Mouse (Mus musculus): ENCODE results near the gene Prpf39. TPM values are rescaled to one million over a fixed set of nuclear protein-coding genes. Genes with fewer than 3 reads are reported as not detected.

Gene Prpf39
- polyA plus RNA-seq (2015; fragmentation: Nextera tagmentation; extraction: Ambion mirVana): 52.3 and 55.4 TPM in 2 replicates

DNA sequence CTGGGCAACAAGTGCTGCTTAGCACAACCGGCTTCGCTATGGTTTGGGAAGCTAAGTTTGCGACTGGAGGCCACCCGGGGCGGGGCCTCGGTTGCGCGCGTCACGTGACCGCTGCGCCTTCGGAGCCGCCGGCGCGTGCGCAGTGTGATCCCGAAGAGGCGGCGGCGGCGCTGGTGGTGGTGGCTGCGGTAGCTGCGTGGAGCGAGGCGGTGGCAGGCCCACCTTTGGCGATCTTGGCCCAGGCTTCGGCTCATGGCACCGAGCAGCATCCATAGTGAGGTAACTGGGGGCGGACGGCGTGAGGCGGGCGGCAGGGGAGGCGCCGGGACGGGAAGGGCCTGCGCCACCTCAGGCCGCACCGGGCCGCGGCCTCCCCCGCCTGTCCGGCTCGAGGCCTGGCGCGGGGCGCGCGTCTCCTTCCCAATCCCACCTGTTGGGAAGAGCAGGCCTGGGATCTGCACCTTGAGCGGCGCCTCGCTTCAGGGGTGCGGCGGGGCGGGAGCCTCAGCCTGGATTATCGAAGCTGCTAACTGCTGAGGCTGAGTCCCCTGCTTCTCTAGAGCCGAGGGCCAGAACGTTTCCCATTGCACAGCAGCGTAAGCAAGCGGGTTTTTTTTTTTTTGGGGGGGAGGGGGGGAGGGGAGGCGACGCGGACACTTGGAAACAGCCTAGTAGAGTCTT, at the start of gene Prpf39:
Prpf39 (plus strand) TSS at position 144 of the 681 bp plus-strand sequence.
- peaks cover 18% of the 10 kb centered on the region for H3K4me1 ChIP-seq
- H3K4me2 ChIP-seq: peak within 1 kb of the TSS; percentile 66
- no peaks in the 10 kb centered on the region for H3K9me3 ChIP-seq (replicated peaks)
- under 1% methylated on average over 65 of the region's 65 CpGs for whole genome bisulfite sequencing
- peak within 1 kb of the TSS; percentile 93 for H3K9ac ChIP-seq
- ATAC-seq (replicated peaks; ENCODE audit: low FRiP score): peak; percentile 97
- peak within 1 kb of the TSS; percentile 91 for H3K27ac ChIP-seq
- H3K4me3 ChIP-seq (replicated peaks): peak within 1 kb of the TSS; percentile 90
- H3K27me3 ChIP-seq: no peaks in the 10 kb centered on the region
- peaks cover 3% of the 10 kb centered on the region; the same call in 1 of the 2 replicates for H3K36me3 ChIP-seq

GRCm38 (mm10) chr12:65007725-65008124, 28.4 kb upstream of the Prpf39 start:
- peaks cover 75% of the 10 kb centered on the region for H3K36me3 ChIP-seq
- no peaks in the 10 kb centered on the region for H3K4me1 ChIP-seq
- WGBS: 95% methylated on average over 3 of the region's 3 CpGs
- no peaks in the 10 kb centered on the region for H3K9me3 ChIP-seq (replicated peaks)
- no peak overlapping the region for H3K4me2 ChIP-seq
- no peak for ATAC-seq (replicated peaks; ENCODE audit: low FRiP score)
- H3K4me3 ChIP-seq (replicated peaks): no peak overlapping the region
- no peak overlapping the region for H3K27ac ChIP-seq
- H3K27me3 ChIP-seq: no peaks in the 10 kb centered on the region
- no peak overlapping the region for H3K9ac ChIP-seq

GRCm38 (mm10) chr12:65022842-65023241, 13.3 kb upstream of the Prpf39 start:
- Histone ChIP-seq H3K27ac (no peak overlapping the region), H3K9me3 (replicated peaks) (no peaks in the 10 kb centered on the region), H3K36me3 (peaks cover 23% of the 10 kb centered on the region), H3K27me3 (no peaks in the 10 kb centered on the region), H3K9ac (no peak overlapping the region), H3K4me1 (no peaks in the 10 kb centered on the region), H3K4me3 (replicated peaks) (no peak overlapping the region), H3K4me2 (no peak overlapping the region)
- ATAC-seq (replicated peaks; ENCODE audit: low FRiP score): no peak
- 95% methylated on average over 6 of the region's 6 CpGs for WGBS

DNA sequence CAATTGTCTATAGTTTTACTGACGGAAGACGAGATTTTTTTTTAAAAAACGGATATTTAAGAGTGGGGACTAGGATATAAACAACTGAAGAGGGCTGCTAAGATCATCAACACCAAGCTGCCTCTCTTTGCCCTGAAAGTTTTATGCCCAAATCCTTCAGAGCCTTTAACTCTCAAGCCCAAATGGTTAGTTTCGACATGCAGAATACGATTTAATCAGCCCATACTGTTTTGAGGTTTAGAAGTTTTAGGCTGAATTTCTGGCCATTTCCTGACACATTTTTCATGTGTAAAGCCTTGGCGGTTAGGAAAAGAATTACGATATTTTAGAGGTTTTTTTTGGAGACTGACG, 319 bp upstream of the Prpf39 start:
- 49% methylated on average over 8 of the region's 8 CpGs for WGBS
- Histone ChIP-seq H3K27me3 (no peaks in the 10 kb centered on the region), H3K4me2 (peak overlapping the region; percentile 66), H3K9ac (peak overlapping the region; percentile 93; the same call in 1 of the 2 replicates), H3K4me1 (peaks cover 18% of the 10 kb centered on the region), H3K27ac (peak overlapping the region; percentile 91; the same call in 1 of the 2 replicates), H3K4me3 (replicated peaks) (peak overlapping the region; percentile 90), H3K9me3 (replicated peaks) (no peaks in the 10 kb centered on the region), H3K36me3 (peaks cover 2% of the 10 kb centered on the region; the same call in 1 of the 2 replicates)
- peak; percentile 33 for ATAC-seq (replicated peaks; ENCODE audit: low FRiP score)

DNA sequence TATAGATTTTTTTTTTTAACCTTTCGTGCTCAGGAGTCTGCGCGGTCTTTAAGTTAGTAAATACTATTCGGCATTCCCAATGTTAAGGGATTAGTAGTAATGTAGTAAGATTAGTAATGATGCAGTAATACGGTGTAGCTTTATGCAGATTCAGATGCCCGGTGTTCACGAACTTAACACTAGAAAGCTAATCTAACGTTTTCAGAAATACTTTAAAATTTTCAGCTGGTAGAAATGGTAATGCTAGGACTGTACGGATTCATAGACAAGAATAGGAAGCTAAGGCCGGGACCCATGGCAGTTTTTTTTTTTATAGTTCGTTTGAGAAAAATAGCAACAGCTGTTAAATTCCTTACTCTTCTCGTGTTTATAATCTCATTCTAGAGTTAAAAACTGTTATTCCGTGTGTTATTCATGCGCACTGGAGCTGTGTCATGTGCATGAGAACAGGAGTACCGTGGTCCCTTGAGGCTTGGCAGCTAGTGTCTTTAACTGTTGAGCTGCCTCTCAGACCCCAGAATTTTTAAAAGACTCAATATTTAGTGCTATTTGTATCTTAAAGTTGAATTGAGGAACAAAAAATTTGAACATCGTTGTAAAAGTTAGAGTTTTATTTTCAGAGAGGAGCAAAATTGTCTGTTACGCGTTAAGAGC, 886 bp downstream of the Prpf39 start:
- Histone ChIP-seq H3K4me2 (peak overlapping the region; percentile 66), H3K27ac (peak overlapping the region; percentile 91; the same call in 1 of the 2 replicates), H3K4me1 (peaks cover 18% of the 10 kb centered on the region), H3K9ac (peak overlapping the region; percentile 93), H3K9me3 (replicated peaks) (no peaks in the 10 kb centered on the region), H3K27me3 (no peaks in the 10 kb centered on the region), H3K4me3 (replicated peaks) (peak overlapping the region; percentile 90), H3K36me3 (peaks cover 6% of the 10 kb centered on the region; the same call in 1 of the 2 replicates)
- 16% methylated on average over 18 of the region's 18 CpGs for WGBS
- no peak for ATAC-seq (replicated peaks; ENCODE audit: low FRiP score)

DNA sequence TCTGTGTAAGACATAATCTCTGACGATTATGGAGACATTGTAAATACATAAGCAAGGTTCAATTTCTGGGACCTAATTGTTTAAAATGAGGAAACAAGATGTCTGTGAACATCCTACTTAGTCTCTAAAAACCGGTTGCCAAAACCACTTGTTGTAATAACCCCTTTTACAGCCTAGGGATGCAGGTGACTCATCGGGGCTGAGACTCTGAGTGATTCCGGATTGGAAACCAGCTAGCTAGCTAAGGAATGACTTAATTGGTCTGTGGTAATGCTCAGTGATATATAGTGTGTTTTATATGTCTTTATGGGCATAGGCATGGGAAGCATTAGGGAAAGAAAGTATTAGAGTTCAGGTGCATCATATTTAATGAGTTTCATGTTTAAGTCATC, 1.4 kb downstream of the Prpf39 start:
- H3K27me3 ChIP-seq: no peaks in the 10 kb centered on the region
- no peak overlapping the region for H3K27ac ChIP-seq
- H3K9ac ChIP-seq: no peak overlapping the region; the same call in 1 of the 2 replicates
- peak overlapping the region; percentile 66 for H3K4me2 ChIP-seq
- H3K4me1 ChIP-seq: peaks cover 18% of the 10 kb centered on the region
- ATAC-seq (replicated peaks; ENCODE audit: low FRiP score): no peak
- 14% methylated on average over 4 of the region's 4 CpGs for WGBS
- H3K36me3 ChIP-seq: peaks cover 11% of the 10 kb centered on the region; the same call in 1 of the 2 replicates
- no peaks in the 10 kb centered on the region for H3K9me3 ChIP-seq (replicated peaks)
- peak overlapping the region; percentile 90 for H3K4me3 ChIP-seq (replicated peaks)

GRCm38 (mm10) chr12:65048799-65049198, 12.7 kb downstream of the Prpf39 start:
- Histone ChIP-seq H3K9me3 (replicated peaks) (no peaks in the 10 kb centered on the region), H3K36me3 (peaks cover 59% of the 10 kb centered on the region), H3K4me1 (no peaks in the 10 kb centered on the region), H3K4me3 (replicated peaks) (no peak overlapping the region), H3K27me3 (no peaks in the 10 kb centered on the region), H3K27ac (no peak overlapping the region), H3K9ac (no peak overlapping the region), H3K4me2 (no peak overlapping the region)
- no peak for ATAC-seq (replicated peaks; ENCODE audit: low FRiP score)

- Histone ChIP-seq H3K27me3 (no peaks in the 10 kb centered on the region), H3K4me3 (replicated peaks) (no peak overlapping the region), H3K36me3 (peaks cover 75% of the 10 kb centered on the region), H3K9ac (no peak overlapping the region), H3K4me1 (no peaks in the 10 kb centered on the region), H3K9me3 (replicated peaks) (no peaks in the 10 kb centered on the region), H3K27ac (no peak overlapping the region), H3K4me2 (no peak overlapping the region)
- ATAC-seq (replicated peaks; ENCODE audit: low FRiP score): no peak
- 75% methylated on average over 2 of the region's 2 CpGs for WGBS
Measured at GRCm38 (mm10) chr12:65058203-65058602, 22.1 kb downstream of the Prpf39 start.

- Histone ChIP-seq H3K36me3 (peaks cover 78% of the 10 kb centered on the region), H3K27me3 (no peaks in the 10 kb centered on the region), H3K9ac (no peak overlapping the region), H3K9me3 (replicated peaks) (no peaks in the 10 kb centered on the region), H3K27ac (no peak overlapping the region), H3K4me2 (no peak overlapping the region), H3K4me3 (replicated peaks) (no peak overlapping the region), H3K4me1 (no peaks in the 10 kb centered on the region)
- ATAC-seq (replicated peaks; ENCODE audit: low FRiP score): no peak
Measured at GRCm38 (mm10) chr12:65061082-65061481, 24.9 kb downstream of the Prpf39 start.

DNA sequence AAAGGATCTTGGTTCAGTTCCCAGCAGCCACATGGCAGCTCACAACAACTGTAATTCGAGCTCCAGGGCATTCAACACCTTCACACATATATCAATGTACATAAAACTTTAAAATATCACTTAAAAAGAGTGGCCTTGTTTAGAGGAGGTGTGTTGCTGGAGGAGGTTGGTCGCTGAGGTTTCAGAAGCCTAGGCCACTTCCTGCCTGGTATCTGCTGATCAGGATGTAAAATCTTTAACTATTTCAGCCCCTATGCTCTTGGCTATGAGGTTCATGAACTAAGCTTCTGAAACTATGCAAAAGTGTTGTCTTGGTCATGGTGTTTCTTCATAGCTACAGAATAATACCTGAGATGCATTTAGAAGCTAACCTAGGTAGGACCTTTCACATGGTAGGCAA, 29.1 kb downstream of the Prpf39 start:
- no peak overlapping the region for H3K4me2 ChIP-seq
- ATAC-seq (replicated peaks; ENCODE audit: low FRiP score): no peak
- 43% methylated on average over 2 of the region's 2 CpGs for WGBS
- peaks cover 76% of the 10 kb centered on the region for H3K36me3 ChIP-seq
- H3K4me1 ChIP-seq: no peaks in the 10 kb centered on the region
- H3K4me3 ChIP-seq (replicated peaks): no peak overlapping the region
- H3K27me3 ChIP-seq: no peaks in the 10 kb centered on the region
- no peaks in the 10 kb centered on the region for H3K9me3 ChIP-seq (replicated peaks)
- H3K9ac ChIP-seq: no peak overlapping the region
- no peak overlapping the region for H3K27ac ChIP-seq

- H3K36me3 ChIP-seq: peaks cover 70% of the 10 kb centered on the region
- WGBS: 69% methylated on average over 3 of the region's 3 CpGs
- no peak for ATAC-seq (replicated peaks; ENCODE audit: low FRiP score)
Measured at GRCm38 (mm10) chr12:65066234-65066633, 30.1 kb downstream of the Prpf39 start.

DNA sequence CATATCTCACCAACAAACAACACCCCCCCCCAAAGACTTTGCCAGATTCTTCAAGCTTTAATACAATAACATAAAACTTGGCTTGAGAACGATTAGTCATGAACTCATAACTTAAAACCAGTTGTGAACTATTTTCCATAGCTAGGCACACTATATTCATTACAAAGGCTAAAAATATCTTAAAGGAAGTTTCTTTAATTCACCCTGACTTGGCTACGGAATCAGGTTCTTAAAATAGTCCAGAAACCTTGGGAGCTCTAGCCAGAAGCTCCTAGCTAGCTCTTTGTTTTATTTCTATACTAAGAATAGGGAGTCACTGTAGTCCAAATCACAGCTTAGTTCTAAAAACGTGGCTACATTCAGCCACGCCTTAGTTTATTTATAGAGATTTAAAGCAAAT, 32.3 kb downstream of the Prpf39 start:
- 74% methylated on average over 4 of the region's 4 CpGs for WGBS
- H3K36me3 ChIP-seq: peaks cover 62% of the 10 kb centered on the region

More at GRCm38 (mm10) chr12:65066234-65066633, 30.1 kb downstream of the Prpf39 start:
- no peak overlapping the region for H3K27ac ChIP-seq
- H3K9ac ChIP-seq: no peak overlapping the region
- no peaks in the 10 kb centered on the region for H3K27me3 ChIP-seq
- no peak overlapping the region for H3K4me2 ChIP-seq
- H3K4me1 ChIP-seq: no peaks in the 10 kb centered on the region
- no peak overlapping the region for H3K4me3 ChIP-seq (replicated peaks)
- no peaks in the 10 kb centered on the region for H3K9me3 ChIP-seq (replicated peaks)

More for the DNA sequence above, 32.3 kb downstream of the Prpf39 start:
- ATAC-seq (replicated peaks; ENCODE audit: low FRiP score): no peak
- H3K9me3 ChIP-seq (replicated peaks): no peaks in the 10 kb centered on the region
- peaks cover 8% of the 10 kb centered on the region; the same call in 1 of the 2 replicates for H3K4me1 ChIP-seq
- no peaks in the 10 kb centered on the region for H3K27me3 ChIP-seq
- no peak overlapping the region for H3K27ac ChIP-seq
- H3K4me2 ChIP-seq: no peak overlapping the region
- no peak overlapping the region for H3K9ac ChIP-seq
- H3K4me3 ChIP-seq (replicated peaks): no peak overlapping the region

Measured in kidney, embryonic 15.5 days (tissue).